Comparison of ENCODE assay signal across 9 mouse cellular contexts in the genomic region with DNA sequence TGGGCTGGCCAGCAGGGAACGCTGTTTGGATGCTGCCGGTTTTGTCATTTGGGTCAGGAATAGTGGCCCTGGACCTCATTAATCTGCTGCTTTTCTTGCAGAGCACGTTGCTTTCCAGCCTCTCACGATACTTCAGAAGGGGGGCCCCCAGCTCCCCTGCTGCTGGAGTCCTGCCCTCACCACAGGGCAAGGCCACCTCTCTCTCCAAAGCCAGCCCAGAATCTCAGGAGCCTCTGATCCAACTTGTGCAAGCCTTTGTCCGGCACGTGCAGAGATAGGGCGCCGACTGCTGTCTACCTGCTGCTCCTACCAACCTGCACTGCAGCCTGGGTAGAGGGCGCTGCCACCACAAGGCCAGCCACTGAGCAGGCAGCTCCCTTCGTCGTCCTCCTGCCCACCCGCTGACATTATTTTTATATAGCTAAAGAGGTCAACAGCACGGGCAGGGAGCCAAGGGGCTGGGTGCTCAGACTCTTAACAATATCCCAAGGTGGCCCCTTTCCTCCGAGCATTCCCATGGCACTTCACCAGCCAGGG. TPM values are rescaled to one million over a fixed set of nuclear protein-coding genes. Genes with fewer than 3 reads are reported as not detected.
DNase-seq lines count a peak whose midpoint lies in the region; ATAC-seq lines count a peak whose summit lies in the region.
"Had no signal": no experiment of that assay in that cellular context is flagged by ENCODE, and none has a peak within 500 bp of the region (broad histone marks: within the 10 kb centered on the region; RNA-seq: fewer than 3 reads in every experiment).

No protein-coding gene starts in this region.

- 73% methylated on average over 14 of the region's 14 CpGs for WGBS in hindbrain, embryonic 13.5 days
- 82% methylated on average over 14 of the region's 14 CpGs for WGBS in hindbrain, embryonic 10.5 days
- WGBS in heart, embryonic 15.5 days: 45% methylated on average over 14 of the region's 14 CpGs
- WGBS in stomach, embryonic 15.5 days: 64% methylated on average over 14 of the region's 14 CpGs

- H3K4me1 ChIP-seq in hindbrain, embryonic 13.5 days (replicated peaks): no peaks in the 10 kb centered on the region
- peaks cover 7% of the 10 kb centered on the region; the same call in 1 of the 2 replicates for H3K4me1 ChIP-seq in hindbrain, embryonic 10.5 days (replicated peaks)
- H3K4me1 ChIP-seq in heart, embryonic 15.5 days (replicated peaks): peaks cover 21% of the 10 kb centered on the region
- H3K4me1 ChIP-seq in stomach, embryonic 15.5 days: no peaks in the 10 kb centered on the region

- no peaks in the 10 kb centered on the region for H3K27me3 ChIP-seq in hindbrain, embryonic 13.5 days
- no peaks in the 10 kb centered on the region for H3K27me3 ChIP-seq in hindbrain, embryonic 10.5 days (ENCODE audit: insufficient read depth, poor library complexity, severe bottlenecking)
- H3K27me3 ChIP-seq in heart, embryonic 15.5 days: no peaks in the 10 kb centered on the region
- H3K27me3 ChIP-seq in stomach, embryonic 15.5 days (replicated peaks): no peaks in the 10 kb centered on the region

- no peaks in the 10 kb centered on the region for H3K9me3 ChIP-seq in hindbrain, embryonic 13.5 days
- no peaks in the 10 kb centered on the region for H3K9me3 ChIP-seq in hindbrain, embryonic 10.5 days
- H3K9me3 ChIP-seq in heart, embryonic 15.5 days (replicated peaks): no peaks in the 10 kb centered on the region
- no peaks in the 10 kb centered on the region for H3K9me3 ChIP-seq in stomach, embryonic 15.5 days

- no peak overlapping the region for H3K4me3 ChIP-seq in hindbrain, embryonic 13.5 days
- no peak overlapping the region for H3K4me3 ChIP-seq in hindbrain, embryonic 10.5 days
- H3K4me3 ChIP-seq in heart, embryonic 15.5 days: no peak overlapping the region
- H3K4me3 ChIP-seq in stomach, embryonic 15.5 days (replicated peaks): no peak overlapping the region

- no peak for ATAC-seq in hindbrain, embryonic 13.5 days (ENCODE audit: low FRiP score)
- ATAC-seq in heart, embryonic 15.5 days (replicated peaks; ENCODE audit: insufficient number of reproducible peaks, insufficient read depth, low FRiP score, low read depth): peak; percentile 75
- no peak for ATAC-seq in stomach, embryonic 15.5 days (ENCODE audit: insufficient read depth, low FRiP score, low read depth)
- ATAC-seq in activated CD4-positive, CD25-positive, alpha-beta regulatory T cell, adult 4 months: no peak

- no peak overlapping the region for H3K9ac ChIP-seq in hindbrain, embryonic 13.5 days
- no peak overlapping the region for H3K9ac ChIP-seq in heart, embryonic 15.5 days
- no peak overlapping the region for H3K9ac ChIP-seq in stomach, embryonic 15.5 days

- H3K4me2 ChIP-seq in hindbrain, embryonic 13.5 days: no peak overlapping the region
- no peak overlapping the region for H3K4me2 ChIP-seq in heart, embryonic 15.5 days
- H3K4me2 ChIP-seq in stomach, embryonic 15.5 days: no peak overlapping the region

- H3K36me3 ChIP-seq in hindbrain, embryonic 13.5 days: peaks cover 99% of the 10 kb centered on the region
- H3K36me3 ChIP-seq in hindbrain, embryonic 10.5 days: peaks cover 100% of the 10 kb centered on the region
- peaks cover 80% of the 10 kb centered on the region for H3K36me3 ChIP-seq in heart, embryonic 15.5 days
- H3K36me3 ChIP-seq in stomach, embryonic 15.5 days: peaks cover 81% of the 10 kb centered on the region

- DNase-seq in hindbrain, embryonic 10.5 days (ENCODE audit: low spot score): no peak
- peak; percentile 70 for DNase-seq in testis, postnatal 10 days (ENCODE audit: low spot score)
- no peak for DNase-seq in testis, postnatal 14 days (ENCODE audit: low spot score)
- no peak for DNase-seq in urinary bladder, adult 2 months (ENCODE audit: low spot score)
- DNase-seq: thymus, postnatal 14 days had no signal

- H3K27ac ChIP-seq in hindbrain, embryonic 13.5 days: peak overlapping the region; percentile 40; the same call in 1 of the 2 replicates
- no peak overlapping the region for H3K27ac ChIP-seq in hindbrain, embryonic 10.5 days
- peak overlapping the region; percentile 75 for H3K27ac ChIP-seq in heart, embryonic 15.5 days
- peak overlapping the region; percentile 18; the same call in 1 of the 2 replicates for H3K27ac ChIP-seq in stomach, embryonic 15.5 days

RNA-seq across cellular contexts. Expression of a gene that starts 15.5 kb away (rescaled TPM):
- polyA plus RNA-seq in hindbrain, embryonic 13.5 days (2015; fragmentation: Nextera tagmentation; extraction: Ambion mirVana): 146 and 160 TPM in 2 replicates
- polyA plus RNA-seq in hindbrain, embryonic 10.5 days (2016; fragmentation: Nextera tagmentation; extraction: Ambion mirVana): 80.5 and 89.3 TPM in 2 replicates
- 105 and 140 TPM in 2 replicates for polyA plus RNA-seq in heart, embryonic 15.5 days (2015; fragmentation: Nextera tagmentation; extraction: Ambion mirVana)
- polyA plus RNA-seq in stomach, embryonic 15.5 days (2015; fragmentation: Nextera tagmentation; extraction: Ambion mirVana): 92.6 and 94.6 TPM in 2 replicates
- polyA plus RNA-seq in activated CD4-positive, CD25-positive, alpha-beta regulatory T cell, adult 4 months (2017; shearing (Covaris generic)): 100 to 1,000 TPM in 1 of 2 experiments, 10 to 100 TPM in 1; 80.5 to 105 TPM
- polyA plus RNA-seq in urinary bladder, adult 2 months (2012; rRNA removed): 191 and 259 TPM in 2 replicates

RNA-seq across cellular contexts. Expression of a gene that starts 20.4 kb away (rescaled TPM):
- polyA plus RNA-seq in hindbrain, embryonic 13.5 days (2015; fragmentation: Nextera tagmentation; extraction: Ambion mirVana): 27.0 and 33.1 TPM in 2 replicates
- polyA plus RNA-seq in hindbrain, embryonic 10.5 days (2016; fragmentation: Nextera tagmentation; extraction: Ambion mirVana): 29.7 and 33.6 TPM in 2 replicates
- polyA plus RNA-seq in heart, embryonic 15.5 days (2015; fragmentation: Nextera tagmentation; extraction: Ambion mirVana): 32.6 and 35.5 TPM in 2 replicates
- polyA plus RNA-seq in stomach, embryonic 15.5 days (2015; fragmentation: Nextera tagmentation; extraction: Ambion mirVana): 20.8 and 24.3 TPM in 2 replicates
- 1 to 10 TPM; 1.3 to 7.4 TPM for polyA plus RNA-seq in activated CD4-positive, CD25-positive, alpha-beta regulatory T cell, adult 4 months (2017; shearing (Covaris generic))
- polyA plus RNA-seq in urinary bladder, adult 2 months (2012; rRNA removed): 32.6 and 34.4 TPM in 2 replicates

RNA-seq across cellular contexts. Expression of a gene that starts 48.4 kb away (rescaled TPM):
- 51.2 and 53.9 TPM in 2 replicates for polyA plus RNA-seq in hindbrain, embryonic 13.5 days (2015; fragmentation: Nextera tagmentation; extraction: Ambion mirVana)
- polyA plus RNA-seq in hindbrain, embryonic 10.5 days (2016; fragmentation: Nextera tagmentation; extraction: Ambion mirVana): 52.9 and 55.6 TPM in 2 replicates
- 19.5 and 25.2 TPM in 2 replicates for polyA plus RNA-seq in heart, embryonic 15.5 days (2015; fragmentation: Nextera tagmentation; extraction: Ambion mirVana)
- polyA plus RNA-seq in stomach, embryonic 15.5 days (2015; fragmentation: Nextera tagmentation; extraction: Ambion mirVana): 42.5 and 45.5 TPM in 2 replicates
- 10 to 100 TPM; 15.3 to 18.3 TPM for polyA plus RNA-seq in activated CD4-positive, CD25-positive, alpha-beta regulatory T cell, adult 4 months (2017; shearing (Covaris generic))
- polyA plus RNA-seq in urinary bladder, adult 2 months (2012; rRNA removed): 18.9 and 27.3 TPM in 2 replicates

RNA-seq across cellular contexts. Expression of a gene that starts 57.5 kb away (rescaled TPM):
- polyA plus RNA-seq in hindbrain, embryonic 13.5 days (2015; fragmentation: Nextera tagmentation; extraction: Ambion mirVana): 21.6 and 24.0 TPM in 2 replicates
- polyA plus RNA-seq in hindbrain, embryonic 10.5 days (2016; fragmentation: Nextera tagmentation; extraction: Ambion mirVana): 62.2 and 62.6 TPM in 2 replicates
- 15.8 and 23.4 TPM in 2 replicates for polyA plus RNA-seq in heart, embryonic 15.5 days (2015; fragmentation: Nextera tagmentation; extraction: Ambion mirVana)
- 22.4 and 29.7 TPM in 2 replicates for polyA plus RNA-seq in stomach, embryonic 15.5 days (2015; fragmentation: Nextera tagmentation; extraction: Ambion mirVana)
- polyA plus RNA-seq in activated CD4-positive, CD25-positive, alpha-beta regulatory T cell, adult 4 months (2017; shearing (Covaris generic)): 10 to 100 TPM; 25.8 to 30.6 TPM
- polyA plus RNA-seq in urinary bladder, adult 2 months (2012; rRNA removed): 17.2 and 18.1 TPM in 2 replicates

RNA-seq across cellular contexts. Expression of a gene that starts 57.5 kb away (rescaled TPM):
- 33.7 TPM in 2 replicates for polyA plus RNA-seq in hindbrain, embryonic 13.5 days (2015; fragmentation: Nextera tagmentation; extraction: Ambion mirVana)
- polyA plus RNA-seq in hindbrain, embryonic 10.5 days (2016; fragmentation: Nextera tagmentation; extraction: Ambion mirVana): 25.7 and 26.6 TPM in 2 replicates
- polyA plus RNA-seq in heart, embryonic 15.5 days (2015; fragmentation: Nextera tagmentation; extraction: Ambion mirVana): 26.9 and 32.0 TPM in 2 replicates
- polyA plus RNA-seq in stomach, embryonic 15.5 days (2015; fragmentation: Nextera tagmentation; extraction: Ambion mirVana): 33.2 and 33.3 TPM in 2 replicates
- 10 to 100 TPM; 11.6 to 13.6 TPM for polyA plus RNA-seq in activated CD4-positive, CD25-positive, alpha-beta regulatory T cell, adult 4 months (2017; shearing (Covaris generic))
- polyA plus RNA-seq in urinary bladder, adult 2 months (2012; rRNA removed): 14.4 and 15.7 TPM in 2 replicates
